Mouse (Mus musculus): ENCODE data around the gene Tspan31. TPM values are rescaled to one million over a fixed set of nuclear protein-coding genes. Genes with fewer than 3 reads are reported as not detected.
"Not testable (repeated sequence)": the region's sequence is repeated elsewhere in the genome, so short reads cannot be mapped to it uniquely, and the experiment has no call there.

Tspan31 gene
- polyA plus RNA-seq, 1 experiment from 2014 or later = 92.4 TPM

DNA sequence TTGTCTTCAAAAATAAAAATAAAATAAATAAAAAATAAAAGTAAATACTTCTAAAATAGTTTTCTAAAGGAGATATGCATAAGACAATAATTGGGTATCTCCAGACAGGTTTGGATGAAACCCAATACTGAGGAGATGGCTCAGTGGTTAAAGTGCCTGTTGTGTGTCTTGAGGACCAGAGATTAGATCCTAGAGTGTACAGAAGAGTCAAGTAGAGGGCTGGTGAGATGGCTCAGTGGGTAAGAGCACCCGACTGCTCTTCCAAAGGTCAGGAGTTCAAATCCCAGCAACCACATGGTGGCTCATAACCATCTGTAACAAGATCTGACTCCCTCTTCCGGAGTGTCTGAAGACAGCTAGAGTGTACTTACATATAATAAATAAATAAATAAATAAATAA is 2.9 kb upstream of the Tspan31 start:
- not testable (repeated sequence) for H3K4me2 ChIP-seq (ENCODE audit: low read length); H3K36me3 ChIP-seq (ENCODE audit: control insufficient read depth, insufficient read depth, low read length); H3K27ac ChIP-seq (ENCODE audit: low read depth); ATAC-seq (replicated peaks; ENCODE audit: low FRiP score, low TSS enrichment, low read depth); DNase-seq (ENCODE audit: low spot score); H3K9ac ChIP-seq (ENCODE audit: low read length); H3K4me3 ChIP-seq (ENCODE audit: low read depth, low read length); H3K9me3 ChIP-seq (ENCODE audit: control insufficient read depth, low read length)
- H3K27me3 ChIP-seq (replicated peaks; ENCODE audit: control insufficient read depth, insufficient read depth, low read length) = peaks cover 27% of the 10 kb centered on the region
- WGBS = 77% methylated on average over 2 of the region's 2 CpGs
- peaks cover 15% of the 10 kb centered on the region for H3K4me1 ChIP-seq (replicated peaks; ENCODE audit: control insufficient read depth, insufficient read depth, low read length)

DNA sequence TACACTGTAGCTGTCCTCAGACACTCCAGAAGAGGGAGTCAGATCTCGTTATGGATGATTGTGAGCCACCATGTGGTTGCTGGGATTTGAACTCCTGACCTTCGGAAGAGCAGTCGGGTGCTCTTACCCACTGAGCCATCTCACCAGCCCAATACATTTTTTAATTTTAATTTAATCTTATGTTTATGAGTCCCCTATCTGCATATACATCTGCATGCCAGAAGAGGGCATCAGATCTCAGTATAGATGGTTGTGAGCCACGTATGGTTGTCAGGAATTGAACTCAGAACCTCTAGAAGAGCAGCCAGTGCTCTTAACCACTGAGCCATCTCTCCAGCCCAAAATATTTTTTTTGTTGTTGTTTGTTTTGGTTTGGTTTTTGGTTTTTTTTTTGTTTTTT is 2.2 kb upstream of the Tspan31 start:
- H3K4me1 ChIP-seq (replicated peaks; ENCODE audit: control insufficient read depth, insufficient read depth, low read length) = peaks cover 15% of the 10 kb centered on the region
- H3K36me3 ChIP-seq (ENCODE audit: control insufficient read depth, insufficient read depth, low read length) = peaks cover 17% of the 10 kb centered on the region
- H3K27me3 ChIP-seq (replicated peaks; ENCODE audit: control insufficient read depth, insufficient read depth, low read length) = peaks cover 20% of the 10 kb centered on the region
- H3K4me2 ChIP-seq (ENCODE audit: low read length); H3K9me3 ChIP-seq (ENCODE audit: control insufficient read depth, low read length); ATAC-seq (replicated peaks; ENCODE audit: low FRiP score, low TSS enrichment, low read depth); DNase-seq (ENCODE audit: low spot score); H3K4me3 ChIP-seq (ENCODE audit: low read depth, low read length); H3K27ac ChIP-seq (ENCODE audit: low read depth); H3K9ac ChIP-seq (ENCODE audit: low read length): not testable (repeated sequence)
- WGBS = 84% methylated on average over 4 of the region's 4 CpGs

DNA sequence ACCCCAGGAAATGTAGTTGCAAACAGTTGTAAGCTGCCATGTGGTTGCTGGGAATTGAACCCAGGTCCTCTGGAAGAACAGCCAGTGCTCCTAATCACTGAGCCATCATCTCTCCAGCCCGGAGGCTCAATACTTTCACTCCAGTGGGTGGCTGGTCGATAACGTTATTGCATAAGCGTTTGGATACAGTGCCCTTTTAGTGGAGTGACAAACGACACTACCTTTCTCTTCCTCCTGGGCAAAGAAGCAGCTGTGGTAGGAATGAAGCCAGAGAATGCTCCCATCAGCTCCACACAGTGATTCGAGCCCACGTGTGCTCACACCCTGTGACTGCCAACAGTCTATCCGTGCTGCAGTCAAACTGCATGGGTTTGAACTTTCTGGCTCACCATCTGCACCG is 1.1 kb upstream of the Tspan31 start:
- peak overlapping the region; percentile 77 for H3K9ac ChIP-seq (ENCODE audit: low read length)
- peaks cover 27% of the 10 kb centered on the region for H3K36me3 ChIP-seq (ENCODE audit: control insufficient read depth, insufficient read depth, low read length)
- H3K9me3 ChIP-seq (ENCODE audit: control insufficient read depth, low read length) = no peaks in the 10 kb centered on the region
- peaks cover 10% of the 10 kb centered on the region; the same call in 1 of the 2 replicates for H3K27me3 ChIP-seq (replicated peaks; ENCODE audit: control insufficient read depth, insufficient read depth, low read length)
- peak overlapping the region; percentile 90 for H3K4me2 ChIP-seq (ENCODE audit: low read length)
- H3K4me3 ChIP-seq (ENCODE audit: low read depth, low read length) = peak overlapping the region; percentile 79
- H3K4me1 ChIP-seq (replicated peaks; ENCODE audit: control insufficient read depth, insufficient read depth, low read length) = peaks cover 15% of the 10 kb centered on the region
- ATAC-seq (replicated peaks; ENCODE audit: low FRiP score, low TSS enrichment, low read depth) (no peak), DNase-seq (ENCODE audit: low spot score) (no peak)
- H3K27ac ChIP-seq (ENCODE audit: low read depth) = no peak overlapping the region
- WGBS = 74% methylated on average over 9 of the region's 9 CpGs

DNA sequence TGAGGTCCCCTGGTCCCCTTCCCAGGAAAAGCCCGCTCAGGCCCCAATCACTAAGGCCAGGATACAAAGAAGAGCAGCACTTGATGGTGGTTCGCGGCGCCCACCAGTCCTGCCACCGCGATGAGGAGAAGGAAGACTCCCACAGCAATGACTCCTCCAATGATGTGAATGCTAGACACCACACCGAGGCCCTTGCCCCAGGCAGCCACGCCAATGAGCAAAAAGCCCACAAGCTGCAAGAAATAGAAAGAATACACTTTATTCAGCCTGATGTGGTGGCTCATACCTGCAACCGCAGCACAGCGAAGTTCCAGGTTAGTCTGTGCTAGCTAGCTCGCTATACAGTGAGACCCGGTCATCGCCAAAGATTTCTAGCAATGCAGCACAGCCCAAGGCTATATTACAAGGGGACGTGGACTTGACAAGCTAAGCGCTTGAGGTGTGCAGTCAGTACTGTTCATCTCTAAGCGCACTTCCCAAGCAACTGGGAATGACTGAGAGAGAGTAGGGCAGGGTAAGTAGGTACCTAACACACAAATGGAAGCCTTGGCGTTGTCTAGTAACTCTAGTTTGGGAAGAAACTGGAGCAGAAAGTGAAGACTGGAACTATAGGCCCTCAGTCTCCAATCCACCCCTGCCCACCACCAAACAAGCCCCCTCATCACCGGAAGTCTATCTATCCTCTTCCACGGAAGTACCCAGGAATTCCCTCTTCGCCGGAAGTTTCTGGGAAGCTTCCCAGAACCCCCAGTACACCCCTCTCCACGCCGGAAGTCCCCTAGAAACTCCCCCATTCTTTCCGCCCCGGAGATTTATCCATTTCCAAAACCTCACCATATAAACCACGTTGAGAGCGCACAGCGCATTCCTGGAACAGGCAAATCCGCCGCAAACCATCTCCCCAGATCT is 529 bp downstream of the Tspan31 start:
- Histone ChIP-seq H3K9ac (ENCODE audit: low read length) (peak overlapping the region; percentile 77), H3K9me3 (ENCODE audit: control insufficient read depth, low read length) (no peaks in the 10 kb centered on the region), H3K36me3 (ENCODE audit: control insufficient read depth, insufficient read depth, low read length) (peaks cover 44% of the 10 kb centered on the region), H3K4me1 (replicated peaks; ENCODE audit: control insufficient read depth, insufficient read depth, low read length) (peaks cover 22% of the 10 kb centered on the region), H3K4me2 (ENCODE audit: low read length) (peak overlapping the region; percentile 90), H3K27me3 (replicated peaks; ENCODE audit: control insufficient read depth, insufficient read depth, low read length) (no peaks in the 10 kb centered on the region), H3K4me3 (ENCODE audit: low read depth, low read length) (peak overlapping the region; percentile 79), H3K27ac (ENCODE audit: low read depth) (peak overlapping the region; percentile 89)
- ATAC-seq (replicated peaks; ENCODE audit: low FRiP score, low TSS enrichment, low read depth) (peak; percentile 41), DNase-seq (ENCODE audit: low spot score) (peak; percentile 86)
- whole genome bisulfite sequencing = 6% methylated on average over 30 of the region's 30 CpGs

DNA sequence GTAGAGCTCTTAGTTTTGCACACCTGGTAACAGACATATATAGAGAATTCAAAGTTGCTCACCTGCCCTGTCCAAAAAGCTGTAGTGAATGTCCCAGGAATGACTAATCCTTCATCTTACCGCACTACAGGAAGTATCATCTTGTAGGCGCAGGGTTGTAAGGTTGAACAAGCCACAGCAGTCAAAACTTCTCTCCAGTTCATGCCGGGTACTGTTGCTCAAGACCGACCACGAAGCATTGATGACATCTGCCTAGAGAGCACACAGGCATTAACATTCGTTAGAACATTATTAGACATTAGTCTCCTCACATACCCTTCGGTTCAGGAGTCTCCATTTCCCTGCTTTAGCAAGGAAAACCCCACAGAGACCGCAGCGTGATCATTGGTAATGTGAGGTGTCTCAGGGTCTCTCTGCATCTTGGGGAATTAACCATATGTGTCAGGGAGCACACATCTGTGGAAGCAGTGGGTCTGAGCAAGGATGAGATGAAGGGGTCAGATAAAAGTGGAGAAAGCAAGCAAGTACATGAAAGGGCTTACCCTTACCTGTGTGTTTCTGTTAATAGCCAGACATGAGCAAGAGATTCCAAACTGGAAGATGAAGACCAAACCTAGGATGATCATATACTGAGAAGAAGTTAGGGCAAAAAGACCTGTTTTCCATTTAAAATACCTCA is 1.6 kb downstream of the Tspan31 start:
- peaks cover 22% of the 10 kb centered on the region for H3K4me1 ChIP-seq (replicated peaks; ENCODE audit: control insufficient read depth, insufficient read depth, low read length)
- DNase-seq (ENCODE audit: low spot score) (no peak), ATAC-seq (replicated peaks; ENCODE audit: low FRiP score, low TSS enrichment, low read depth) (no peak)
- peaks cover 45% of the 10 kb centered on the region for H3K36me3 ChIP-seq (ENCODE audit: control insufficient read depth, insufficient read depth, low read length)
- H3K9ac ChIP-seq (ENCODE audit: low read length) = peak overlapping the region; percentile 77
- no peaks in the 10 kb centered on the region for H3K9me3 ChIP-seq (ENCODE audit: control insufficient read depth, low read length)
- H3K4me2 ChIP-seq (ENCODE audit: low read length) = peak overlapping the region; percentile 90
- WGBS = 74% methylated on average over 9 of the region's 9 CpGs
- peak overlapping the region; percentile 79 for H3K4me3 ChIP-seq (ENCODE audit: low read depth, low read length)
- peak overlapping the region; percentile 89 for H3K27ac ChIP-seq (ENCODE audit: low read depth)
- no peaks in the 10 kb centered on the region for H3K27me3 ChIP-seq (replicated peaks; ENCODE audit: control insufficient read depth, insufficient read depth, low read length)

DNA sequence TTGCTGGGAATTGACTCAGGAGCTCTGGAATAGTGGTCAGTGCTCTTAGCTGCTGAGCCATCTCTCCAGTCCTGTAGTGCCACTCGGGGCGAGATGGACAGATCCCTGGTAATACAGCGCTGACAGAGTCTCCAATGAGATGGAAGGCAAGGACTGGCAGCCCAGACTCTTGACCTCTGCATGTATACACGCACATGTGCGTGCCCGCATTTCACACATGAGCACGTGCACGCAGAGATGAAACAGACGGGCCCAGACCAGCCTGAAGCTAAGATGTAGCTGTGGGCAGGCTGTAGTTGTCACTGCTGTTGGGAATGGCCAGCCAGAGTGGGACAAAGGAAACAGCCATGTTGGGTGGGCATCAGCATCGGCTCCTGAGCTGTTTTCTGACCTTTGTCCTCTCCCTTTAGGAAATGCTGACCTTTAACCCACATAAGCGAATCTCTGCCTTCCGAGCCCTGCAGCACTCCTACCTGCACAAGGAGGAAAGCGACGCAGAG is 3.5 kb downstream of the Tspan31 start:
- Histone ChIP-seq H3K4me3 (ENCODE audit: low read depth, low read length) (no peak overlapping the region), H3K9me3 (ENCODE audit: control insufficient read depth, low read length) (no peaks in the 10 kb centered on the region), H3K27me3 (replicated peaks; ENCODE audit: control insufficient read depth, insufficient read depth, low read length) (no peaks in the 10 kb centered on the region), H3K27ac (ENCODE audit: low read depth) (no peak overlapping the region), H3K36me3 (ENCODE audit: control insufficient read depth, insufficient read depth, low read length) (peaks cover 45% of the 10 kb centered on the region), H3K4me2 (ENCODE audit: low read length) (no peak overlapping the region), H3K9ac (ENCODE audit: low read length) (no peak overlapping the region), H3K4me1 (replicated peaks; ENCODE audit: control insufficient read depth, insufficient read depth, low read length) (peaks cover 30% of the 10 kb centered on the region)
- DNase-seq (ENCODE audit: low spot score) (no peak), ATAC-seq (replicated peaks; ENCODE audit: low FRiP score, low TSS enrichment, low read depth) (no peak)
- 89% methylated on average over 14 of the region's 14 CpGs for WGBS

DNA sequence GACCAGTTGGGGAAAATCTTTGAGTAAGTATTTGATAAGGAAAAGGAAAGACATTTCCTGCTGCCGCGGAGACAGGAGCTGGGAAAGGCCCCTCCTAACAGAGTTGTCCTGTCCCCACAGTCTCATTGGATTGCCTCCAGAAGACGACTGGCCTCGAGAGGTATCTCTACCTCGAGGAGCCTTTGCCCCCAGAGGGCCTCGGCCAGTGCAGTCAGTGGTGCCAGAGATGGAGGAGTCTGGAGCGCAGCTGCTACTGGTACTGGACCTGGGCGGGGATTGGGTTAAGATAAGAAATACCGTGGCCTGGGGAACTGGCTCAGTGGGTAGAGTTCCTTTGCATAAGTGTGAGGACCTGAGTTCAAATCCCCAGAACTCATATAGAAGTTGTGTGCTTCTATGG is 4.1 kb downstream of the Tspan31 start:
- DNase-seq (ENCODE audit: low spot score) (no peak), ATAC-seq (replicated peaks; ENCODE audit: low FRiP score, low TSS enrichment, low read depth) (no peak)
- no peak overlapping the region for H3K9ac ChIP-seq (ENCODE audit: low read length)
- peaks cover 25% of the 10 kb centered on the region for H3K4me1 ChIP-seq (replicated peaks; ENCODE audit: control insufficient read depth, insufficient read depth, low read length)
- H3K9me3 ChIP-seq (ENCODE audit: control insufficient read depth, low read length) = no peaks in the 10 kb centered on the region
- peaks cover 45% of the 10 kb centered on the region for H3K36me3 ChIP-seq (ENCODE audit: control insufficient read depth, insufficient read depth, low read length)
- no peak overlapping the region for H3K27ac ChIP-seq (ENCODE audit: low read depth)
- WGBS = 72% methylated on average over 9 of the region's 9 CpGs
- no peaks in the 10 kb centered on the region for H3K27me3 ChIP-seq (replicated peaks; ENCODE audit: control insufficient read depth, insufficient read depth, low read length)
- no peak overlapping the region for H3K4me3 ChIP-seq (ENCODE audit: low read depth, low read length)
- H3K4me2 ChIP-seq (ENCODE audit: low read length) = no peak overlapping the region

DNA sequence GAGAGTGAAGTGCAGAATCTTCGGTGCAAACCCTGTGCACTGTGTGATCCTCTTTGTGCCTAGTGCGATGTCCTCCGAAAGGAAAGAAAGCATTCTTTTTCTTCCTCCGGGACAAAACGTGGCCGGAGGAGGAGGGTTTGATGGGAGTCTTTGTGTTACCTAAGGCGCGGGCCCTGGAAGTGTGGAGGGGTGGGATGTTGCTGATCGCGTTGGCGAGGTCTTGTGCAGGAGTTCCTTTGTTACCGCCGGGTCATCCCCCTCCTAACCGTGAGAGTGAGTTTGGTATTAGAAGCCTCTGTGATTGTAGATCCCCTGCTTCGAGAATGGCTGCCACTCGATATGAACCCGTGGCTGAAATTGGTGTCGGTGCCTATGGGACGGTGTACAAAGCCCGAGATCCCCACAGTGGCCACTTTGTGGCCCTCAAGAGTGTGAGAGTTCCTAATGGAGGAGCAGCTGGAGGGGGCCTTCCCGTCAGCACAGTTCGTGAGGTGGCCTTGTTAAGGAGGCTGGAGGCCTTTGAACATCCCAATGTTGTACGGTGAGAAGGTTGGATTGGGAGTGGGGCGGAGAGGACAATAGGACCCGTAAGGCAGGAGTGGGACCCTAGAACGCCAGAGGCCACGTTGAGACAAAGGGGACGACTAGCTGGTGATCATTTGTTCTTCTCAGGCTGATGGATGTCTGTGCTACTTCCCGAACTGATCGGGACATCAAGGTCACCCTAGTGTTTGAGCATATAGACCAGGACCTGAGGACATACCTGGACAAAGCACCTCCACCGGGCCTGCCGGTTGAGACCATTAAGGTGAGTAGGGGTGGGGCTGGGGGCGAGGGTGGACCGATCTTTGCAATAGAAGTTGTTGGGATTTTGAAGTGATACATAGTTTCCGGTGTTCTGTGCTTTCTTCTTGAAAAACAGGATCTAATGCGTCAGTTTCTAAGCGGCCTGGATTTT is 5.9 kb downstream of the Tspan31 start:
- H3K9me3 ChIP-seq (ENCODE audit: control insufficient read depth, low read length) = no peaks in the 10 kb centered on the region
- peak overlapping the region; percentile 97 for H3K9ac ChIP-seq (ENCODE audit: low read length)
- H3K4me2 ChIP-seq (ENCODE audit: low read length) = peak overlapping the region; percentile 85
- H3K4me3 ChIP-seq (ENCODE audit: low read depth, low read length) = peak overlapping the region; percentile 93
- H3K36me3 ChIP-seq (ENCODE audit: control insufficient read depth, insufficient read depth, low read length) = peaks cover 45% of the 10 kb centered on the region
- peak; percentile 77 for DNase-seq (ENCODE audit: low spot score)
- no peak; the same call in 1 of the 2 replicates for ATAC-seq (replicated peaks; ENCODE audit: low FRiP score, low TSS enrichment, low read depth)
- H3K27ac ChIP-seq (ENCODE audit: low read depth) = peak overlapping the region; percentile 89
- H3K4me1 ChIP-seq (replicated peaks; ENCODE audit: control insufficient read depth, insufficient read depth, low read length) = peaks cover 22% of the 10 kb centered on the region
- 11% methylated on average over 37 of the region's 37 CpGs for WGBS
- 0 out of 2 replicates have a peak, but pooled peaks cover 3% of the 10 kb centered on the region for H3K27me3 ChIP-seq (replicated peaks; ENCODE audit: control insufficient read depth, insufficient read depth, low read length)
